Mouse (Mus musculus): ENCODE measurements around the gene Rufy3.
A peak's percentile ranks its signal among the peaks of the same experiment; 100 is the strongest.

Gene Rufy3

DNA sequence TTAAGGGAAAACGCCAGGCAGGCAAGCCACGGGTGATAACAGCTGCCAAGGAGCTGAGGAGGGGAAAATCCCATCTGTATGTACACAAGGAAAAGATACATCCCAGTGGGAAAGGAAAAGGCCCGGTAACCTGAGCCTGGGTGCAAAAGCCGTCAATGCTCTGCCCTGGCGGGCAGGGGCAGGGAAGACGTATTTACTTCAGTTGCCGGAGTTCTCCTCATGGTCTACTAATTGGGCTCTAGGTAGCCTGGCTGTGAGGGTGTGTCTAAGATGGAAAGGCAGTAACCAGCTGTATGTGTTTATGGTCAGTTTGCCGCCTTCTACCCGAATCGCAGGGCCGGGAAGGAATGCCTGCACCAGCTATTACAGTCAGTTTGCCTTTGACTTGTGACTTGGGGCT lies 64.3 kb downstream of the Rufy3 start:
- DNase-seq (ENCODE audit: low read depth, low spot score) = peak; percentile 25

DNA sequence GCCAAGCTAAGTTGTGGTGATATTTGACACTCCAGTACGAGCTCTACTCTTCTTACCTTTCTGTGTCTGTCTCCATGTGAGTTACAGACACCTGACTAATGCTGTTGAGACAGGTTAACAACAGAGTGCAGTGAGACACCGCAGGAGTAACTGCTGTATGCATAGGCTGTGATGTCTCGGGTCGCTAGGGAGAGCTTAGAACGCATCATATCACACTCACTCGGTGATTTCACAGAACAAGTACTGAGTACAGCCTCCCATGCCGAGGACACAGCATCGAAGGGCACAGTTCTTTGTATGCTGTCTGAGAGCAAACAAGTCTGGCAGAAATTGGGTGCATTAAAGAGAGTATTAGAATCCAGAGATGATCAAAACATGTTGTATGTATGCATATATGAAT lies 65.1 kb downstream of the Rufy3 start:
- no peak for DNase-seq (ENCODE audit: low read depth, low spot score)

DNA sequence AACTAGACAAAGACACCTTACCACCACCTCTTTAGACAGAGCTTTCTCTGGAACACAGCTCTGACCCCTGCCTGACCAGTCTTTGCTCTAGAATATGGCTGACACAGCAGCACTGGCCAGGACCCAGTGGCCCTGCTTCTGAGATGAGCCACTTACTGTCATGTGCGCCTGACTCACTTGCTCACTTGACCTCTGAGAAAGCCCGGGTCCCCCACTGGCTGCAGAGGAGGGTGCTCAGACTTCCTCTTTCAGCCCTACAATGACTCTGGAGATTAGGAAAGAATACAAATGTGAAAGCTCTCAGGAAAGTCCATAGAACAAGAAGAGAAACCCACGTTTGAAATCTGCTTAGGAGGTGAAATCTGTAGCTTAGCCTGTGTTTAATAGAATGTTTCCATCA lies 66.0 kb downstream of the Rufy3 start:
- DNase-seq (ENCODE audit: low read depth, low spot score) = no peak

DNA sequence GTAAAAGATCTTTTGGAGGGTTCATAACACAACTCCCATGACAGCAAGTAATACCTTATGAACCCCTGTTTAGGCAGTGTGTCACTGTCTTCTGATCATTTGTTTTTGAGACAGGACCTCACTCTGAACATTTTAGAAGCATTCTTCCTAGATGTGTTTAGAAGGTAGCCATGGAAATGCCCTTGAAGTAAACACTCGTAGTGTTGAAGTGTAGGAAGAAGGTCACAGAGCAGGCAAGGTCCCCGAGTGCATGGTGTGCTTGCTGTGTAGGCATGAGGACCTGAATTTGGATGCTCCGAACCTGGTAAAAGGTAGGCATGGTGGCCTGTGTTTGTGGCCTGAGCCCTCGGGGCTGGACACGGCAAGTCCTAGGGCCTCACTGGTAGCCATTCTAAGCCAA lies 66.7 kb downstream of the Rufy3 start:
- no peak for DNase-seq (ENCODE audit: low read depth, low spot score)

DNA sequence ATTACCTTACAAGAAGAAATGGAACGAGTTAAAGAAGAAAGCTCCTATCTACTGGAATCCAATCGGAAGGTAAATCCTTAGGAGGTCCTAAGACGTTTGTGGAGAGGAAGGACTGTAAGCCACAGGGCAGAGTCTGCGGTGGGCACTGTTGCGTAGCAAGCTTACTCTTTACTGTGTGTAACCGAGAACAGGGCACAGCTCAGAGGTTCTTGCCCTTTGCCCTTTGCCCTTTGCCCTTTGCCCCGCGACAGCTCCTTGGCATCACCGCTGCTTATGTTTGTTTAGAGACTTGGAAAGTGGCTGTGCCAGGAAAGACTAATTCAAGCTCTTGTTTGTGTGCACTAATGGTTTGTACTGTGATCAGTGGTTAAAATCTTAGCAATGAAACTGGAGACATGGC lies 67.6 kb downstream of the Rufy3 start:
- no peak for DNase-seq (ENCODE audit: low read depth, low spot score)

DNA sequence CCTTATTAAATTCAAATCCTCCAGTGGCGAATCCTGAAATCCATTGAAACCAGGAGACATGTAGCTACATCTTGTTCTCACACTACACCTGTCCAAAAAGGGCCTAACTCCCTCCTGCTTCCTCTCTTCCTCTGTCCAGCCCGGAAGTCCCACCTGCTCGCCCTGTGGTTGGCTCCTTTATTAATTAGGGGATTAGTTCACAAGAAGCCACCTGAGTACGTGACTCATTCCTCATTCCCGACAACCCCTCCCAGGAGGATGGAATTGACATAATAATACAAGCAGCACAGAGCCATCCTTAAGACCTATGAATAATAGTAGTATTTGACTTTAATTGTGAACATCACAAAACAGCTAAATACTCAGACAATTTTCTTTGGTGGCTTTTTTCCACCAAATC lies 69.2 kb downstream of the Rufy3 start:
- no peak for DNase-seq (ENCODE audit: low read depth, low spot score)

DNA sequence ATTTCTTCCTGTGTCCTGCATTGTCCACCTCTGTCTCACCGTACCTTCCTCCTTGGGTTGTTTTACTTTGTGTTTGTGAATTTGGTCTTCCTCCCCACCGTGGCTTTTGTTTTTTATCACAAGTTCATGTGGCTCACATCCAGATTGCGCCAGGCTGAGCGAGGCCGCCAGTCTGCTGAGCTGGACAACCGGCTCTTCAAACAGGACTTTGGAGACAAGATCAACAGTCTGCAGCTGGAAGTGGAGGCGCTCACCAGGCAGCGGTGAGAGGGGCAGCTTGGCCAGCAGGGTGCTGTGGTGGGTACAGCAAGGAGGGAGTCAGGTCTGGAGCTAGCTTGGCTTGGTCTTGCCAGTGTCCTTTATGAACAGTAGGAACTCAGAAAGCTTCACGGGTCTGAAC lies 77.9 kb downstream of the Rufy3 start:
- no peak for DNase-seq (ENCODE audit: low read depth, low spot score)

DNA sequence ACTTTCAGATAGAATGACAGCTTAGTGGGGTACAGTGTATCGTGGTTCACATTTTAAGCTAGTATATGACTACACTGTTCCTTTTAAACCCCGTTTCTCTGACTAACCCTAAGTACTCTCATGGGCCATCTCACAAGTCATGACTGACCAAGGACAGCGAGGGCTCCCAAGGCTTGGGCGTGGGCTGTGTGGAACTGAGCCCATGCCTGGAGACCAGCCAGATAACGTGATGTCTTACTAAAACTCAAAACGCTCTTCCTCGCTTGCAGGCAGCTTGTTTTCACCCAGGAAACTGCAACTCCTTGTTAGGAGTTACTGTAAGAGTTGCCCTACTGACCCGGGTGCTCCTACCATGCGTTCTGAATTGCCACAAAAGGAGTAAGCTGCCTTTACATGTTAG lies 78.7 kb downstream of the Rufy3 start:
- DNase-seq (ENCODE audit: low read depth, low spot score) = no peak

DNA sequence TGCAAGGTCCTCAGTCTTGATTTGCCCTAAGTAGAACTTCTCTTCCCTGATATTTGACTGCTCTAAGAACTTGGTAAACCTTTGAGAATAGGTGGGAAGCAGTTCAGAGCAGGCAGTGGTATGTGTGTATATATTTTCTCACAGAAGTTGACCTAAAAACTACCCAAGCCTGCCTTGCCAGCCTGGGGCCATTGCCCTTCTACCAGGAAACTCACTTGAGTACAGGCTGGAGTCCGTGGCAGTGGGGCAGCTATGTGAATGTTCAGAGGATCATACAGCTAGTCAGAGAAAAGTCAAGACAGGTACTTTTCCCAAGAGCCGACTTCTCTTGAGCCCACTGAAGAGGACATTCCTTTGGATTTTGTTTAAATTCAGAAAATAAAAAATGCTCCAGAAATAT lies 80.1 kb downstream of the Rufy3 start:
- no peak for DNase-seq (ENCODE audit: low read depth, low spot score)

DNA sequence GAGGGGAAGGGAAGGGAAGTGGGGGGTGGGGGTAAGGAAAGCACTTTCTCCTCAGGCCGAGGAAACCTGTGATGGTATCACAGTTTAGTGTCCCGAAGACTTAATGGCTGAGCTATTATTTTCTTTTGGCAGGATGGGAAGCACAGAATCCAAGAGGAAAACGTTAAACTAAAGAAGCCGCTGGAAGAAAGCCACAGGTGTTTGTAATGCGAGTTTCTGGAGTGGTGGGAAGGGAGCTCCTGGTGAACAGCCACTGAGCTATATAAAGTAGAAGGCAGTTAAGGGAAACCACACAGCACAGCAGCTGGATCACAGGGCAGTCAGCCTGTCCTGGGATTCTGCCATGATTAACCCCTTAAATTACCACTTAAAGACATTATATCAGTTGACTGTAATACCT lies 80.6 kb downstream of the Rufy3 start:
- DNase-seq (ENCODE audit: low read depth, low spot score) = no peak

DNA sequence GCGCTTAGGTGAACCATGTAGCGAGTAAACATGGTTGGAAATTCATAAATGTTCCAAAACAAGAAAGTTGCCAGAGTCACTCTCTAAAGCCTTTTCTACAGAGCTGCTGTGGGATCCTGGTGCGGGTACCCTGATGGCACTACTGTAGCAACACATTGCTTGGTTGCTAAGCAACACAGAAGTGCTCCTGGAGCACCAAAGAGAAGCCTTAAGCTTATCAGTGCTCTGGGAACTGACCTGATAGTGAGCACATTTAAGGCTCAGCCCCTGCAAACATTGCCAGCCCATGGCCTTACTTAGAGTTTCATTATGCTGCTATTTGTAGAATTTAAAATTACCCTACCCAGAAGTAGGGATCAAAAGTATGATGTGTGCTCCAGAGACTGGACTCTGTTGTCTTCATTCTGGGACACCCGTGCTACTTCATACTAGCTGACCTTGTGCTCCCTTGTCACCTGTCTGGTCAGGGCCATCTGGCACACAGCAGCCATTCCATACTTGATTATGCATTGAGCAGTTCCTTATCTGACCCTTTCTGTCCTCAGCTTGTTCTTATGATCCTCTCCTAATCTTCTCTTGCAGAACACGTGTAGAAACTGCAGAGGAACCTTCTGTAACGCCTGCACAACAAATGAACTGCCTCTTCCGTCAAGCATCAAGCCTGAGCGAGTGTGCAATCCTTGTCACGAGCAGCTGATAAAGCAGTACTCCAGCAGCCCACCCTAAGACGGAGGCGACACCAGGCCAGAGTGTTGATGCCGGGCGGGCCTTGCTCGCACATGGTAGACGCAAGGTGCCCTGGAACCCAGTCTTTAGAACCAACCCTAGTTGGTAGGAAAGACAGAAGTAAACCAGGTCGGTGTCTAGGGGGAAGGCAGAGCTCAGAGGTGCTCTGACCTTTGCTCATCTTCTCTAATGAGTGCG lies 84.7 kb downstream of the Rufy3 start:
- no peak for DNase-seq (ENCODE audit: low read depth, low spot score)

DNA sequence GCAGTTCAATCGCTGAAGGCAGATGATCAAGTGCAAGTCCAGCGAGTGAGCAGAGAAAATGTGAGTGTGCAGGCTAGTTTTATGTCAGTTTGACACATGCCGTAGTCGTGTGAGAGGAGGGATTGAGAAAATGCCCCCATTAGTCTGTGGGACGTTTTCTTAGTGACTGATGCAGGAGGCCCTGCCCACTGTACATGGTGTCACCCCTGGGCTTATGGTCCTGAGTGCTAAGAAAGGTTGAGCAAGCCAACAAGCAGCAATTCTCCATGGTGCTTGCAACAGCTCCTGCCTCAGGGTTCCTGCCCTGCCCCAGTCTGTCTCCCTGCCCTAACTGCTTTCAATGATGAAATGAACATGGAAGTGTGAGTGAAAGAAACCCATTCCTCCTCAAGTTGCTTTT lies 87.7 kb downstream of the Rufy3 start:
- no peak for DNase-seq (ENCODE audit: low read depth, low spot score)

DNA sequence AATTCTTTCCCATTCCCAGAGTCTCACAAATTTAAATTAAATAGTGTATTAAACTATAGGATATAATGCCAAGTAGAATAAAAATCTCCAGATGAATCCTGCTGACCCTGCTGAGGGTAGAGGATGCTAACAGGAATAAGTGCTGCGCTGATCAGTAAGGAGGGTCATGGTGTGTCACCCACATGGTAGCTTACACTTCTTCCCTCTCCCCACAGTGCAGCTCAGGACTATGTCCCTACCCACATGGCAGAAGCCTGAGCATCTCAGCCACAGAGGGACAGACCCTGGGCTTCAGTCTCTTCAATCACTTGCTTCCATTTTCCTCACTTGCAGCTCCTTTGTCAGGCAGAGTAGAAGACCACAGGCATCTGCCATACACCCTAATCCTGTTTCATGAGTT lies 93.0 kb downstream of the Rufy3 start:
- DNase-seq (ENCODE audit: low read depth, low spot score) = no peak

DNA sequence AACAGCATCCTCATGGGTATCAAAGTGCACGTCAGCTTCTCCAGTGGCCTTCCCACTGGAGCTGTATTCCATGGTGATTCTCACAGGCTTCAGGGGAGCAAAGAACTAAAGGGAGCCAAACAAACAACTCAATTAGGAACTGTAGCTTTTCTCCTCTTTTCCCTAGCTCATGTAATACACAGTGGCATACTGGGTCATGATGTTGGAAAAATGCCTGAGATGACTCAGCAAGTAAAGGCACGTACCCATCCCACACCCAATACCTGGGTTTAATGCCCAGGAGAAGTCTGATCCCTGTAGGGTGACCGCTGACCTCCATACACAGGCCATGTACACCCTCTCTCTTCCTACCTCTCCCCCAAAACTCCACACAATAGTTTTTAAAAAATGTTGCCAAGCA lies 98.3 kb downstream of the Rufy3 start:
- DNase-seq (ENCODE audit: low read depth, low spot score) = no peak

DNA sequence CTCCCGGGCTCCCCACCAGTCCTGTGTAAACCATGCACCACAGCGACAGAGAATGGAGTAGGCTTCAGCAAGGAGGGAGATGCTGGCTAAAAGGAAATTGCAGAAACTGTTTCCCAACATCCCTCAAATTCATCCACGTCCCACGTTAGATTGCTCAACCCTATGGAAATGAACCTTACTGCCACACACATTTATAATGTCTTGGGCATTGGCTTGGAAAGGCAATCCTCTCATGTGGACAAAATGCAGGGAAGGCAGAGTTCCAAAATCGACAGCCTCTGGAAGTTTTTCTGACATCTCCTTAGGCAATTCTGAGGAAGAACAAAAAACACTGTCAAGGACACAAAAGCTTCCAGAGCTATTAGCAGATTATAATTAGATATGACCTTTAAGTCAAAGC lies 99.0 kb downstream of the Rufy3 start:
- DNase-seq (ENCODE audit: low read depth, low spot score) = no peak

DNA sequence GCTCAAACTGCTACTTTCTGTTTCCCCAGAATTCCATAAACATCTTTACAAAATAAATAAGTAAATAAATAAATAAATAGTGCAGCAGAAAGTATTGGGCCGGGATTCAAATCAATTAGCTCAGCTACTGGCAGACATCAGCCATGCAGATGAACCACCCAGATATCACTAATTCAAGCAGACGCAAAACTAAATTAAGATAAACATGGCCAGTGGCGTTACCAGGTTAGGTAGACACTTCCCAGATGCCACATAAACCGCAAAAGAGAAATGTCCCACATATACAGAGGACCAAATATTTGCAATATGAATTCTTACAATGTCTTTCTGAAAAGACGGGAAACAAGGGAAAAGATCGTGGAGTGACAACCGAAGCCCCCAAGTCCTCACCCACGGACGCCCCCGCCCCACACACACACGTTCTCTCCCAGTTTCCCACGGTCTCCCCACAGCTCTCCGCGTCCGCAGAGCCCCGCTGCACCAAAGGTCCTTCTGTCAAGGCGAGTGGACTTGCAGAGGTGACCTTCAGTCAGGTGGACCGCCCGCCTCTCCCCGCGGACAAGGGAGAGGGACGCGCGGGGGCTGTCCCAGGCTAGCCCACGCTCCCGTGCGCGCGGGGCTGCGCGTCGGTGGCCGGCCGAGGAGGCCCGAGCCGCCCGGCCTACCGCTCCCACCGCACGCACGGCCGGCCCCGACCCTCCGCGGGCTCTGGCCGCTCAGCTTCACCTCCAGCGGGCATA lies 110.0 kb downstream of the Rufy3 start:
- peak; percentile 17 for DNase-seq (ENCODE audit: low read depth, low spot score)

DNA sequence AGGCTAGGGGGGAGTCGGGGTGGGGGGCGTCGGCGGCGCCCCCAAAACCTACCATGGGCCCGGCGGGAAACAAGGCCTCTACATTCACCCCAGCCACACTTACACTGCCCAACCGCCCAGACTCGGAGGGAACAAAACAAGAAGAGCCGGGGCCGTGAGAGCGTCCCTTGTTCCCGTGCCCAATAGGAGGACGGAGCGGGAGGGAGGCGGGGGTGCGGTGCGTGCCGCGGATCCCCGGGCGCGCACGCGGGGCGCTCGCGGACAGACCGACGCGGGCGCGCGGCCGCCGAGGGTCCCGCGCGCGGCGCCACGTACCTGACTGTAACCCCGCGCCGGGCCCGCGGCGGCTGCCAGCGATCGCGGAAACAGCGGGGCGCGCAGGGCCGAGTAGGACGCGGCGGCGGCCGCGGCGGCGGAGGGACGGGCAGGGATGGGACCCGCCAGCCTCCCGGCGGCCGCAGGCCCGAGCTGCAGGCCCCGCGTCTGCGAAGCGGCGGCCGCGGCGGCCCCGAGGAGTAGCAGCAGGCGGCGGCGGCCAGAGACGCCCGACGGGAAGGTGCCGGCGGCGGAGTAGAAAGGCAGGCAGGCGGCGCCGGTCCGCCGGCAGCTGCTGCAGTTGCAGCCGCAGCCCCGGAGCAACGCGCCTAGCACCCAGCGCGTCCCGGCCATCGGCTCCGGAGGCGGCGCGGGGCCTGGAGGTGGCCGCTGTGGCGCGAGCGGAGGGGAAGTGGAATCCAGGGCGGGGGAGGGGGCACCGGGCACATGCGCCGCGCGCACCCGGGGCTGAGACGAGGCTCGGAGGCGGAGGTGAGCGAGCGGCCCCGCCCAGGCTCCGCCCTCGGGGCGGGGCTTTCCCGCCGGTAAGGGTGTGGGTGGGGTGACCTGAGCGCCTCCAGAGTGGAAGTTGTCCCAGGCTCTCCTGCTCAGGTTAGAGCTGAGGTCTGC lies 110.9 kb downstream of the Rufy3 start, which contains the start of gene Grsf1:
TSS of gene Grsf1 (minus strand) at position 729 of the 945 bp plus-strand sequence.
- DNase-seq (ENCODE audit: low read depth, low spot score) = peak; percentile 91

DNA sequence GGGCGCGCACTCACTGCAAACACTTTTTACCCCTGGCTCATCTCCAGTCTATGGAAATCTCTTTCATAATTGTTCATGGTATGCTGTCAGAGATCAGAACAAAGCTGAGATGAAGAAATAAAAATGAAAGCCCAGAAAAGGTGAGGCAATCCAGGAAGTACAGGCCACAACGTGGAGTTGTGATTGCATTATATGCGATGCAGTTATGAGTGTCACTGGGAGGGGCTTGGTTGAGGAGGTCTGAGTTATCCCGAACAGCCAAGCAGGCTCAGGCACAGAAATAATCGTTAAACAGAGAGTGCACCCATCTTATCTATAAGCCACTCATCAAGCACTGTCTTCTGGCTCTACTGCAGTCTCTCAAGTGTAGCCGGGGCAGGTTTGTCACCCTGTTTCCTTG lies 114.1 kb downstream of the Rufy3 start:
- DNase-seq (ENCODE audit: low read depth, low spot score) = no peak

DNA sequence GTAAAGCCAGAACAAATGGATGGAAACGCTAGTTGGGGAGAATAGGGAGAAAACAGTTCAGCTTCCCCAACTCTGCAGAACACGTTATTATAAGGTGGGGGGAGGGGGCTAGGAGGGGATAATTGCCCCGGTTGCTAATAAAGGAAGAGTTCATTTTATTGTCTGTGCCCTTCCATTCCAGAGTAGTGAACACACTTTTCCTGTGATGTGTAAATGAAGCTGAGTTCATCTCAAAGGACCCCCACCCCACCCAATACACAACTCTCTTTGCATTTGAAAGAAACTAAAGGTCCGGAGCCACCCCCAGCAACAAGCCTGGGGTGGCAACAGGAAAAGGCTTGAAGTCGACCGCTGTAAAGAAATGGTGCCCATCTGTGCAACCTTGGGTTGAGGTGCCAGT lies 114.5 kb downstream of the Rufy3 start:
- no peak for DNase-seq (ENCODE audit: low read depth, low spot score)

DNA sequence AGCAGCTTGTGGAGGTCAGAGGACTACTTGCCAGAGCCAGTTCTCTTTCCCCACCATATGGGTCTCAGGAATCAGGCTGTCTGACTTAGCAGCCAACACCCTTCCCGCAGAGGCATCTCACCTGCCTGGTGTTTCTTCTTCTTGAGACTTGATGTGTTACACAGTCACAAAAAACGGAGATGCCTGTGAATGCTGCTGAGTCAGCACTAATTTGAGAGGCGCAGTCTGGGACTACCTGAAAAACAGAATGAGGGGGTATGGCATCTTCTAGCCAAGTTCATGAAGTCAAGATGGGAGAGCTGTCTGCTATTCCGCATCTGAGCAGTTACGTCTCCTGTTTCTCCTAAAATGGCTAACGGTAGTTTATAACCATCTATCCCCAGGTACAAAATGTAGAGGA lies 115.7 kb downstream of the Rufy3 start:
- no peak for DNase-seq (ENCODE audit: low read depth, low spot score)

DNA sequence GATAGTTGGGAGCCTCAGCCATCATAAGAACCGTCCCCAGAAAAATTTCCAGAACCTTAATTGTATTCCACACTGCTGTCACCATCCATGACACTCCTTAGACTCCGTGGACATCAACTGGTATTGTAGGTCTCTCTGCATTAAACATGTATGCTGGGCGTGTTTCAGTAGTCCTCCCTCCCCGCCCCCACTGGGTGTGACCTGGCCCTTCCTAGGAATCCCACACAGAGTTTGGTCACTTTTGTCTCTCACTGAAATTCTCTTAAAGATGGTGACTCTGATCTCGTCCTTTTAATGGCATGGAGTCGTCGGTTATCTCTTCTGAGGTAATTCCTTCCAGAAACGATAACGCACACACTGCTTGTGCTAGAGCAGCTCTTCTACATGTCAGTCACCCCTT lies 118.9 kb downstream of the Rufy3 start:
- DNase-seq (ENCODE audit: low read depth, low spot score) = no peak

DNA sequence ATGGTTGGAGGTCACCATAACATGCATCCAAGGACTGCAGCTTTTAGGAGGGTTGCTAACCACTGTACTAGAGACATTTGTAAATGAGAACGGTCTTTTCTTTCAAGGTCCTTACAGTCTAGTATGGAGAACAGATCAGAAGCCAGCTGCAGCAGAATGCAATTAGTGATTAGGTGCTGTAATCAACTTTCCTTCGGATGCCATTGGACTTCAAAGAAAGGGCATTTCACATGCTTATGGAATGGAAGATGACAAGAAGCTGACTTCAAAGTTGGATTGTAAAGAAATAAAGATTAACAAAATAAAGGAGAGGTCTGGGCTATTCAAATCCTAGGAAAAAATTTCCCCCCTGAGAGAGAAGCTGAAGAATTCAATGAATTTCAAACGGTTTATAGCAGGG lies 119.4 kb downstream of the Rufy3 start:
- DNase-seq (ENCODE audit: low read depth, low spot score) = no peak

All from forelimb bud, embryonic 11.5 days (tissue).